Mouse (Mus musculus) ovary, postnatal 14 days (tissue): Measurements from ENCODE around the gene Exo5.
A peak's percentile ranks its signal among the peaks of the same experiment; 100 is the strongest.

Experiments
- DNase-seq: peaks from one replicate; pipeline ENCODE4 v3.0.0; 2022; ENCODE audit warnings: low spot score

Exo5 gene

DNA sequence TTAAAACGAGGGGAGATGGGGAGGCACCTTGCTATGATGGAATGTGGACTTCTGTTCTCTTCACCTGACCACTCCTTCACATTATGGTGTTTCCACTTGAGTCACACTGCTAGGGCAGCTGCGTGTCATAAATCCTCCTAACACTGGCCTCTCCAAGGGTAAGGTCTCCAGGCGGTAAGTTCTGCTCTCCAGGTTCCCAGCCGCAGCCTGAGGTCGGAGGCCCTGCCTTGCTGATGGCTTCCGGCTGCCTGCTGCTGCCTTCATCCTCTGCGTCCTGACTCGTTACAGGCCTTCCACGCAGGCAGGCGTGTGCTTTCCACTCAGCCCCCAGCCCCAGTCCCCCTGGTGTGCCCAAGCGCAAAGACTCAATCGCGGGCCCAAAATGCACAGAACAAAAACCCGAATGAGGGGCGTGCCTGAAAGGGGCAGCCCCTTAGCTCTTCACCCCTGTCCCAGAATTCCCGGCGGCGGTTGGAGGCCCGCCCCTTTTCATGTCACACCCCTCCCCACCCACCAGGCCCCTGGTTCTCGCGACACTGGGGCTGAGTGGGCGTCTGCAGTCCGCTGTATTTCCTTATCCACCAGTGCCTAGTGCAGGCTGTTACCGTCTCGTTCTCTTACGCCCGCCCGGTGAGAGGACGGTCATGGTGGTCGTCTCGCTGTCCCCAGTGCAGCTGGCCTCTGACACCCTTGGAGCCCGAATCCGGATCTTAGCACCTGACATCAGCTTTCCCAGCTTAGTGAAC is at the start of gene Exo5:
Gene Exo5, minus strand, starts transcription at position 464 of the 746 bp plus-strand sequence.
- peak; percentile 84 for DNase-seq

DNA sequence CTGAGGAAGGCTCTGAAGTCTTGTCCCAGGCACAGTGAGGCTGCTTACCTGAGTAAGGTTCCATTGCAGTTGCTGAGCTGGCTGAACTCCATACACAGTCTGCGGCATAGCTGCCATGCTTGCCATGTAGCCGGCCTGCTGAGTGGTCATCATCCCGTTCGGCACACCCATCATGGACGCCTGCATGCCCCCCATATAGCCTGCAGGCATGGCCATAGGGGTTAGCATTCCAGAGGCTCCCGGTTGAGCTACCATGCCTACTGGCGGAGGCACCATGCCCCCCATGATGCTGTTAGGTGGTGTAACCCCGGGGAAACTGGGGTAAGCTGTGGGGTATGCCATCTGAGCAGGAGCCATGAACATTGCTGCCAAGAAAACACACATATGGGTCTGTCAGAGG is 47.0 kb upstream of the Exo5 start:
- DNase-seq = no peak

DNA sequence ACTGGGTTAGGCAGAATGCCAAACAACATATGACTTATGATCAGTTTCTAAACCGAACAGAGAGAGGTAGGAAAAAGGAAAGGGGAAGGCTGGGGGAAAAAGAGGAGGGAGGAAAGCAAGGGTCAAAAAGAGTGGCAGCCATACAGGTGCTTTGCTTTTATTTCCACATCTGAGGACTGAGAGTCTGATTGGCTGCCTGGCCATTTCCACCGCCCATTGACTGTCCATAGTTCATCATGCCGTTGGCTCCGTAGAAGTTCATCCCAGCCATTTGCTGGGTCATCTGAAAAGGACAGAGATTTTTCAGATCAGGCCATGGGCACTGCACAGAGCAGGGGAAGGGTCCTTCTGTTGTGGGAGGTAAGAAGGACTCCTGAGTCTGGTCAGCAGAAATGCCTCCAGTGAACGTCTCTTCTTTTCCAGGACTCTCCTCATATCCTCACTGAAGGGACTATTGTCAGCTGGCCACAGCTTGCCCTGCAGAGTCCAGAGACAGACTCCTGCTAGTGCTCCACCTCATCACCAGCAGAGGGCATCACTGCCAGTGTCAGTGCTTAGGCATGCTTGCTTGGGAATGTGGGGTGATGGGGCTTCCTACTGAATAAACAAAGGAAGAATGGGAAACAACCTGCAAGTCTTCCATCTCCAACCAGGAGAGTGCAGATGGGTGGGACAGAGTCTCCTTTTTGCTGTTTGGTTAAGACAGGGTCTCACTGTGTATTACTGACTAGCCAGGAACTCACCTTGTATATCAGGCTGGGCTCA is 44.7 kb upstream of the Exo5 start:
- DNase-seq = no peak

DNA sequence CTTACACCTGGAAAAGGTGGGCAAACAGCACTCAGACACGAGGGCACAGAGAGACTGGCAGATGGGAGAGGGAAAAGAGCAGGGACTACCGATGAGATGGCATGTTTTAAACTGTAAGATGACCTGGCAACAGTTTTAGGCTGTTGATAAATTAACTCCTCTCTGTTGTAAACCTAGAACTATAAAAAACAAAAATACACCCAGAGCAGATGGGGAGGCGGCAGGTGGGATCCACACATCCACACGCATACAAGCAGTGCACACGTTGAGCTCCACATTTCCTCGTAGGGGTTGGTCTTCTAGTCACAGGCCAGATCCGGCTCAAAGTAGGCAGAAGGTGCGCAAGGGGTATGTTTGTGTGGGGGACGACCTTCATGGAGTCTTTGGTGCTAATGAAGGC is 43.7 kb upstream of the Exo5 start:
- no peak for DNase-seq

DNA sequence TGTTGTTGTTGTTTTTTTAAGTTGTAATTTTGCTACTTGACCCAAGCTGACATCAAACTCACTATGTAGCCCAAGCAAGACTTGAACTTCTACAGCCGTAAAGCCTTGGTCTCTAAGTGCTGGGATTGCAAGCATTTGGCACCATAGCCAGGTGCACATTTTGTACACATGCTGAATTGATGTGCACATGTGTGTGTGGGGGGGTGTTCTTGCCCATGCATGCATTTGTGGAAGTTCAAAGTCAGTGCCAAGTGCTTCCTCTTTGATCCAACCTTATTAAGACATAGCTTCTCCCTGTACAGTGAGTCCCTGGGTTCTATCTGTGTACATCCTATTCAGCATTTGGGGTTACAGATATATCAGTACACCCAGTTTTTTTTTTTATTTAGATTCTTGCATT is 30.8 kb upstream of the Exo5 start:
- no peak for DNase-seq

DNA sequence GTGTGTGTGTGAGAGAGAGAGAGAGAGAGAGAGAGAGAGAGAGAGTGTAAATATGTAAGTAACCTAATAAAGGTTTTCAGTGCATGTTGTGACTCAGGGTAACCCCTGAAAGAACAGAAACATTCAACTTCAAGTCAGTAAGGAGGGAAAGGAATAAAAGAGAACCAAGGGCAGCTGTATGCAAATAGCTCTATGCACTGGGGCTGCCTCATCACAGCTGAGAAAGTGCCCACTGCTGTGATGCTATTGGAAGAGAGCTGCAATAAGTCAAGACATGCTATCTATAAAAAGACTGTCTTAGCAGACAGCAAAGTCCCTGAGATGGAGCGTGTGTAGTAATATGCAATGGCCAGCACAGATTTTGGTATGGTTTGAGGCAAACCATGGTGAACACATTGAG is 28.9 kb upstream of the Exo5 start:
- no peak for DNase-seq

DNA sequence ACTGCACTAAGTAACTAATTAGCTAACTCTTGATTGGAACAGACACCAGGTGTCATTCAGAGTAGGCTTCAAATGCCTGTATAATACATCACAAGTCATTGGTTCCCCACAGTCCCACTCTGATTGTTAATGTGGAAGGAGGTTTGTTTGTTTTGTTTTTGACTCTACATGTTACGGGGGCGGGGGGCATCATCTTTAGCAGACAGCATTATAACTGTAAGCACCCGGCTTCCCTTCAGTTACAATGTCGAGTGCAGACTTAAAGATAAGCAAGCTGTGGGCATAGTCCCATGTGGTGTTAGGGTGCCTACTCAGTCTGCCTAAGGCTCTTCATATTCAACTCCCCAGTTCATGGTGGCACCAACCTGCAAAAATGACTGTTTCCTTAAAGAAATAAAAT is 28.2 kb upstream of the Exo5 start:
- DNase-seq = no peak

DNA sequence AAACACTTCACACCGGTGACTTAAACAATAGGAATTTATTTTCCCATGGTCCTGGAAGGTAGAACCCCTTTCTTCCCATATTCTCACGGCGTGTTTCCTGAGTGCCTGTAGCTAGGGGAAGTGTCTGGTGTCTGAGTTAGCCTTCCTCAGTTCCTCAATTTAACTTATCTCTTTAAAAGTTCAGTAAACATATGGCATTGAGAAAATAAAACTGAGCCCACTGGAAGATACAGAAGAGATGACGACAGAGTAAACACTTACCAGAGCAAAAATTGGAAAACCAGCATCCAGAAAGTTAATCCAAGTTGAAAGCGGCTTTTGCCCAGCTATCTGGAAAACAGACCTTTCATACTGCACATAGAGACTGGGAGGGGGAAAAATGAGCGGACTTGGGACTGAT is 27.3 kb upstream of the Exo5 start:
- DNase-seq = no peak

DNA sequence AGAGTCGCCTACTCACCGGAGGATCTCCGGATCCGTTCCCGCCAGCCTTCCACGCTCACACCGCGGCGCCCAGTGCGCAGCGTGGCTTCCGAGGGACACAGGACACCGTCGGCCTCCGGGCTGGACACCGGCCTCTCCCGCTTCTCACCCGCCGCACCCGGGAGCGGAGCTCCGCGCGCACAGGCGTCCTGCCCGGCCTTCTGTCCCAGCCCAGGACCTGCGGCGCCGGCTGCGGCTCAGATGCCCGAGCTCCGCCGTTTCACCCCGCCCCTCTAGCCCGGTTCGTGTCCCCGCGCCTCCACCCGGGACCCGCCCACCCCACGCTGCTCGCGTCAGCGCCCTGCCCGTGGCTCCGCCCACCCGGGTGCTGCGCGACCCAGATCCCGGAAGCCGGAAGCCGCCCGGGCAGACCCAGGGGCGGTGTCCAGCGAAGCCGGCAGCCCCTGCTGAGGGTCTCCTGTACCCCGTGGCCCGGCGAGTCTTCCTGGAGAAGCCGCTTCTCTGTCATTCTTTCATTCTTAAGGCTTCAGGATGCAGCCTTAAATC is 26.7 kb upstream of the Exo5 start, which contains the start of gene Zfp69:
Gene Zfp69, minus strand, starts transcription at position 272 of the 546 bp plus-strand sequence.
- DNase-seq = peak; percentile 86

DNA sequence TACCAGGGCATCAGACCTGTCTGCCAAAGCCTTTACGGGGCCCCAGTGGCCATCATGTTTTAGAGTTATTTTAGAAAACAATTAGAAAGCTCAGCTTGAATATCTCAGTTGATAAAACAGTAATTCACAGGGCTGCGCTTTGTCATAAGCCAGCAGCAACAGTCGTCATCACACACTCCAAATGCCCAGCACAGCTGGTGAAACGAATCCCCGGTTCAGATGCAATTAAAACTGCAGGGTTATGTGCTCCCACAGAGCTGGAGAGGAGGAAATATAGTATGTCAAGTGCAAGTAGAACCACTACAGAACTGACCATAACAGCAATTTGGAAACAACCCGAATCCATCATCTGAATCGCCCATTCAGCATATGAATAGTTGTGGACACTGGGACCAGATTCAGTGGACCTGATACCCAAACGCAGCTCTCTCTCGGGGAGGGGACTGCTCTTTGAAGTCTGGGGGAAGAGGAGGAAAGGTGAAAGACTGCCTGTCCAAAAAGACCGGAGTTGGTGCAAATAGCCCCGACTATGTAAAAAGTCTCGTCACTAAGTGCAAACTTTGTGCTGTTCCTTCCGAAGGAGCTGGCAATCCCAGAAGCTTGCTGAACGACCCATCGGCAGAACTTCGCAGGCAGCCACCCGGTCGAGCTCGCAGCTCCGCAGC is 26.1 kb upstream of the Exo5 start:
- DNase-seq = no peak

DNA sequence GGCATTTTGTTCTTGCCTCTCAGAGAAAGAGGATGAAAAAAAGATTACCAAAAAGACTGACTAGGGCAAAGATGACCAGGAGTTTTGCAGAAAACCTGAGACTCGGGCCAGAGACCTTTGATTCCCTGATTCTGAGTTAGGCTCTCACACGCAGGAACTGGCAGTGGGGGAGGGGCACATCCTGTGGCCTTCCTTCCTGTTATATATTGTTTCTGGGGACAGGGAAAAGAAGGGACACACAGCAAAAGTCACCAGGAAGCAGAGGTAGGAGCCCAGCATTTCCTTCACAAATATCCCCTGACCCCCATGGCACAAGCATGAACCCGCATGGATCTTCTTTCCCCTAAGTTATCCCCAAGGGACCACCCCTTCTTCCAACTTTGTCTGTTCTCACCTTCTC is 24.1 kb upstream of the Exo5 start:
- no peak for DNase-seq

DNA sequence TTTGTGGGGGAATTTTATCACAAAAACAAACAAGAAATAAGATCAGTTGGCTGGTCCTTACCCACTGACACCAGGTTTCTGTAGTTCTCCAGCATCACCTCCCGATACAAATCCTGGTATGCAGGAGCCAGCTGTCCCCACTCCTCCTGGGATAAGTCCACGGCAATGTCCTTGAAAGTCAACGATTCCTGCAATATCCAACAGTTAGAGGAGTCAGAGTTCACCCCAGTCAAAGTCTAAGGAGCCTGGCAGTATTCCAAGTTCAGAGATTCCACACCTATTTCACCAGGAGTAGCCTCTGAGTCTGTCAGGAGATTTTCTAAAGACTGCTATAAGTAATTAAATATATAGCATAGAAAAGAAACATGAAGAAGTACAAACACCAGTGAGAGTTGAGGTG is 10.2 kb upstream of the Exo5 start:
- DNase-seq = no peak

DNA sequence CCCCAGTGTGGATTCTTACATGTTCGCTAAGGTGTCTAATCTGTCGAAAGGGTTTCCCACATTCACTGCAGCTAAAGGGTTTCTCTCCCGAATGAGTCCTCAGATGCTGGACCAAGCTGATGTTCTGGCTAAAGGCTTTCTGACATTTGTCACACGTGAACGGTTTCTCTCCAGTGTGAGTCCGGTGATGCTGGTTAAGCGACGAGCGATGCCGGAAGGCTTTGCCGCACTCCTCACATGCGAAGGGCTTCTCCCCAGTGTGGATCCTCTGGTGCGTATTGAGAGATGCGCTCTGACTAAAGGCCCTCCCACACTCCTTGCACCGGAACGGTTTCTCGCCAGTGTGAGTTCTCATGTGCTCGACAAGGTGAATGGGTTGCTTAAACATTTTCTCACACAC is 5.9 kb upstream of the Exo5 start:
- DNase-seq = no peak

DNA sequence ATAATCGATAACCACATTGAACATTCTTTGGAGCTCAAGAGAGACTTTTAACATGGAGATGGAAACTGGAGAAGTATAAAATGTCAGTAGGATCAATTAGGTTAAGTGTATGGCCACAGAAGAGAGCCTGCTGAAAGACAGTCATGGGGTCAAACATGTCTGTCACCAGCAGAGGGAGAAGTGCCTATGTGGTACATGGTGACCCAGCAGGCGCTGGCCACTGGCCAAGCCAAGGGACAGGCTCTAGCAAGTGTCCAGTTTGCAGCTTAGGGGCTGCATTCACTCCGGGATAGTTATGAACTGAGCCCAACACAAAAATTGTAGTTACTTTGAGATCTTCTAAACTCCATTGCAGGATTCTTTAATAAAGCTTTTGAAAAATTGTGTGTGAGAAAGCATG is 3.9 kb upstream of the Exo5 start:
- no peak for DNase-seq

DNA sequence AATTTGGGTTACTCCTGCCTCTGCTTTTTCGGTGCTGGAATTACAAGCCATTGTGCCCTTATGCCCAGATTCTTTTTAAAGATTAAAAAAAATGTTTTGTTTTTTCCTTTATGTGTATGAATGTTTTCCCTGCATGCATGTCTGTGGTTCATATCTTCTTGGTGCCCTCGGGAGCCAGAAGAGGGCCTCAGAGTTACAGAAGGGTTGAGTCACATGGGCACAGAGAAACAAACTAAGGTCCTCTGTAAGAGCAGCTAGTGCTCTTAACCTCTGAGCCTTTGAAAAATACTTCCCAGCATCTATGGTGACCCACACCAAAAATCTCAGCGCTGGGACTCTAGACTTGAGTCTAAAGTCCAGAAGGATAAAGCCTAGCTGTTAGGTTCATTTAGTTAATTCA is 569 bp upstream of the Exo5 start:
- DNase-seq = no peak

DNA sequence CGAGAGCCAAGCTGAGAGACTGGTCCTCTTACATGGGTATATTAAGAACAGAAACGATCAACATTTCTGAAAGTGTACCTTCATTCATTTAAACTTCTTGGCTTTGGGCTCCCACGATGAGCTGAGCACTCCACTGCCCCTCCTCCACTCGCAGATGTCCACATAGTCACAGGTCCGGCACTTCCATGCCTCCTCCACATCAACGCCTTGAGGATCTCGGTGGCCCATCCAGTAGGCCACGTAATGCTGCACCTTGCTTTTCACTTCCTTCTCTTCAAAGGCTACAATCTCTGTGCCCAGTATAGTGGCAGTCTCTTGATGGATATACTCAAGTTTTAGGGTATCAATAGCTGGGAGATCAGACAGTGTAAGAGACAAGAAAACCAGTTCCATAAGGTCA is 3.4 kb downstream of the Exo5 start:
- DNase-seq = no peak

DNA sequence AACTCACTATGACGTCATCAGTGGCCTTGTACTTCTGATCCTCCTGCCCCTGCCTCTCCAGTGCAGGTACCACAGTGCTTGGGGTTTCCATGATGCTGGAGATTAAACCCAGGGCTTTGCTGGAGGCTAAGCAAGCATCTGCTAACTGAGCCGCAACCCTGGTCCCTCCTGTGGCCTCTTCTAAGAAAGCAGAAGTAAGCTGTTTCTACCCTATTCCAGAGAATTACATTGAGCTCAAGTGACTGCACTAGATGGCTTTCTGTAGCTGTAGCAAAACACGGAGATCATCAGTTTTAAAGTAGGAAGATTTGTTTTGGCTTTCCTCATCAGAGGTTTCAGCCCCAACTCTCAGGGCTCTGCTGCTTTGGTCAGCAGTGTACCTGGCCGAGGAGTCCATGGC is 10.3 kb downstream of the Exo5 start:
- no peak for DNase-seq

DNA sequence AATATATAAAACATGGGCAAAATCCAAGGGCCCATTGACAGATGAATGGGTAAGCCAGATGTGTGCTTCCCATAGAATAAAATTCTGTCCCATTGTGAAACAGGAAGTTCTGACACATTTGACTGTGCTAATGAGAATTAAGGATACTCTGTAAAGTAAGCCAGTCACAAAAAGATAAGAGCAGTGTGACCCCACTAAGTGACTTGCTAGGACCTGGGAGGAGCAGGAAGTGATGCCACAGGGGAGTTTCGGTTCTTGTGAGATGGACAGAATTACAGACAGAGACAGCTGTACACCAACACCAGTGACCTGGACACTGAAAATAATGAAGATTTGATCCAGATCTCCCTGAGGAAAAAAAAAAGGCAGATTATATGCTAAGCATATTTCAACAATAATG is 11.0 kb downstream of the Exo5 start:
- no peak for DNase-seq

DNA sequence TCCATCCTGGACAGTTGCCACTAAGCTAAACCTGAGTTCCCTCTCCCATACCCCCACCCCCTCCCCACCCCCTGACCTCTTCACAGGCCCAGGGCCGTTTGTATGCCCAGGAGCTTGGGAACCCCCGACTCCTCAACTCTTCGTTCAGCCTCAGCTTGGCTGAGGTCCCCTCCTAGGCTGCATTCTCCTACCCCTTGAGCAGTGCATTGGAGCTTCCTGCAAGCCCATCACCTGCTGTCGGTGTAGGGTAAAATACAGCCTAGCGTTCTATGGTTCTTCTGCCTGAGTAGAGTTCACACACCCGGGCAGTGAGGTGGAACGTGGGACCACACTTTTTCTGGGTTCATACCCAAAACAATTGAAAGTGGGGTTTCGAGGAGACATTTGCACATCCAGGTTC is 11.4 kb downstream of the Exo5 start:
- no peak for DNase-seq

DNA sequence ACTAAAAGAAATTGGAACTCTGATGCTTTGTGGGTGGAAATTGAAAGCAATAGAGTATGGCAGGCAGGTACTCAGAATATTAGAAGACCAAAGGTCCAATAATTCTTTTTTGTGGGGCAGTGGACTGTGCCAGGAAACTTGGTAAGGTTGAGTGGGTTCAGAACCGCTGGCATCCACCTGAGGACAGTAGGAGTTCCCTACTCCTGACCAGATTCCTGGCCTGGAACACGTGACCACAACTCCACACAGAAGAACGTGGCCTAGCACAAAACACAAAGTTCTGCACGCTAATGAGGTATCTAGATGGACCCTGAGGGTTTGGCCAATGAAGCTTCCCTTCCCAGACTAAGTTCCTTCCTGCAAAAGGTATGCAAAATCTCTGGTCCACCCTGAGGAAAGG is 12.0 kb downstream of the Exo5 start:
- DNase-seq = no peak

DNA sequence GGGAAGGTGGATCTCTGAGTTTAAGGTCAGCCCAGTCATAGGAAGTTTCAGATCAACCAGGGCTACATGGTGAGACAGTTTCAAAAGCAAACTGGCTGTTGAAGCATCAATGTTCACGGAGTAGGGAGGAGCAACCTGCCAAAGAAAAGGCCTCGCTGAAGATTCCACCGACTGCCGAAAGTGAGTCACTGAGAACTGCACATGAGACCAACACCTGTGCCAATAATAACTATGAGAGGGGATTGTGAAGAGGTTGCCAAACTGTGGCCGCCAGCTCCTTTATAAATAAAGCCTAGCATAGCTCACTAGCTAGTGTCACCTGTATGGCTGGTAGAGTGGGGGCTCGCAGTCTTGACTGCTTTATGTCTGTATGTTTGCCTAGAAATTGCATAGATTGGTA is 13.7 kb downstream of the Exo5 start:
- DNase-seq = no peak

DNA sequence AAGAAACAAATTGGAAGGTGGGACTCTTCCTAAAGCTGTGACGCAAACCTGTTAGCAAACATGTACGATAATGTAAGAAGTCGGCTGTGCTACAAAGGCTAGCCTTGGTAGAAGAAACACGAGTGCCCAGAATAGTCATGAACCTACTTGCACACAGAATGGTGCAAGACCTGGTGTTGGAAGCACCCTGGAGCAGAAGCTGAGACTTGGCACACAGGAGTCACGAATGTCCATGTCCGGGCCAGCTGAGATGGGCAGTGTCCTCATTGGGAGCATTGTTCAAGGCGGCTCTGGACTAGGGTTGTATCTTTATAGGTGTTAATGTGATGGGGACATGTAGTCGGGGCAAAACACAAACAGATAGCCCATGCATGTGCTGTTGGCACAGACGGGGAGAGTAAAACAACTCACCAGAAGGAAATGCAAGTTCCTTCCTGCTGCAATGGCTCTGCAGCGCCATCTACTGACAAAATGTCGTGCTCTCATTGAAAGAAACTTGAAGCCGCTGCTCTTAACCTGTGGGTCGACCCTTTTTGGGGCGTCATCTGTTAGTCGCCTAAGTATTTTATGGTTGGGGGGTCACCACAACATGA is 15.2 kb downstream of the Exo5 start:
- peak; percentile 34 for DNase-seq

DNA sequence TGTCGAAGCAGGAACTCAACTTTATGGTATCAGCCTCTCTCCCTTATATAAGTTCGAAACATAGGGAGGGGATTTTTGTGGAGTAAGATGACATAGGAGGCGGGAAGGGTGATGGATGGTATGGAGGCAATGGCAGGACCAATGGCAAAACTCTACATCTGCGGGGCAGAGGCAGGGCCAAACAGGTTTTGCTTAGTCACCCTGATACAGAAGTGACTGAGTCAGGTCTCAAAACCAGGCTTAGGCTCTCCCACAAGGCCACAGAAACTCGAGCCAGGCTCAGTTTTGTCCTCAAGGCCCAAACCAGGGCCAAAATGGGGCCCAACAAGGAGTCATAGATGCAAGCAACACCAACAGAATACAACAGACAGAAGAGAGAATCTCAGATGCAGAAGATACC is 19.2 kb downstream of the Exo5 start:
- no peak for DNase-seq
